Mouse (Mus musculus) stomach, postnatal 0 days (tissue): Measurements from ENCODE around the gene Paqr7.

Experiments
- CTCF ChIP-seq: IDR thresholded peaks from 2 replicates; pipeline ENCODE4 v1.5.1; 2016; ENCODE audit warnings: antibody characterized with exemption, low read depth, mild to moderate bottlenecking, moderate library complexity
- EP300 ChIP-seq: optimal IDR thresholded peaks from 2 replicates; pipeline ENCODE3; 2016; ENCODE audit warnings: antibody characterized with exemption

DNA sequence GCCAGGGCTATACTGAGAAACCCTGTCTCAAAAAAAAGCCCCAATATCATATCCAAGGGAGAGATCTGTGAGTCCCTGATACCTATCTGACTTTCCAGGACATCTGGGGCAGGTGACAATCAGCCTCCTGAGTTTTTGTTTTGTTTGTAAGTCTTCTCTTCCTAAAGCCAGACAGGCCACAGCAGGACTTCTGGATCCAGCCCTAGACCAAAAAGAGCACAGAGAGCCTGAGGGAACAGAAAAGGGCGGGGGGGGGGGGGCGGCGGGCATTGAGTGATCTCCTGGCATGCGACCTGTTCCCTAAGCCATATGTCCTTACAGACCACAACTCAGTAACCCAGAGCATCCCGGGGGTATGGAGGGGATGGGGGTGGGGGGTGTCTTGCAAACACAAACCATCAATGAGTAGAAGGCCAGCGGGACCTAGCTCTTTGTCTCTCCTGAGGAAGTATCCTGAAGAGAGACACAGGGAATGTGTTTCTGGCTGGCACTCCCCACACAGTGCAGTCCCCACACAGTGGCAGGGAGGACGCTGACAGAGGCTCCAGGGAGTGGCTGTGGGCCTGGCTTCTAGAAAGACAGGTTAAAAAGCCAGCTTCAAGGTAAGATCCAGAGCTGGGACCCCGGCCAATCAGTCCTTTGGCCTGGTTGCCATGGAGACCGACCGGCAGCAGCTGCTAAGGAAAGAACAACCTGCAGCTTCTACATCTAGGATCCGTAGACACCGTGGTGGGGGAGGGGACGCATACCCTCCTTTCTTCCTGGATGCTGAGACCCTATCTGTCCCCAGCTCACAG is 46.7 kb upstream of the Paqr7 start:
- no peak for TF ChIP-seq CTCF
- no peak for TF ChIP-seq EP300
